Mouse (Mus musculus) hindbrain, embryonic 16.5 days (tissue): ENCODE measurements around the gene 1700018B08Rik. TPM values are rescaled to one million over a fixed set of nuclear protein-coding genes. Genes with fewer than 3 reads are reported as not detected.

Experiments used
- ATAC-seq: fragments of 200-750 bp; cut with Nextera tagmentation; 2 replicates; pipeline ENCODE4 v1.8.0; 2017; ENCODE audit warnings: moderate TSS enrichment, moderate library complexity
- H3K27ac ChIP-seq: fragments of 300-500 bp; sonication (generic); 2 replicates; pipeline ENCODE4 v1.5.1; 2014; ENCODE audit warnings: low read depth, mild to moderate bottlenecking, control low read depth, low read length, moderate library complexity
- H3K27me3 ChIP-seq: fragments of 300-500 bp; sonication (generic); replicated peaks from 2 replicates; pipeline ENCODE4 v1.6.1; 2014; ENCODE audit warnings: low read length; ENCODE audit not compliant: control insufficient read depth, insufficient read depth
- H3K36me3 ChIP-seq: fragments of 300-500 bp; sonication (generic); 2 replicates; pipeline ENCODE4 v1.6.1; 2014; ENCODE audit warnings: mild to moderate bottlenecking, low read length, moderate library complexity, mixed read lengths; ENCODE audit not compliant: control insufficient read depth, insufficient read depth
- H3K4me1 ChIP-seq: fragments of 300-500 bp; sonication (generic); 2 replicates; pipeline ENCODE4 v1.6.1; 2014; ENCODE audit warnings: low read depth, low read length; ENCODE audit not compliant: control insufficient read depth, insufficient read depth
- H3K4me2 ChIP-seq: fragments of 300-500 bp; sonication (generic); 2 replicates; pipeline ENCODE4 v1.6.1; 2014; ENCODE audit warnings: mild to moderate bottlenecking, low read length, control low read depth, moderate library complexity
- H3K4me3 ChIP-seq: fragments of 300-500 bp; sonication (generic); 2 replicates; pipeline ENCODE4 v1.5.1; 2014; ENCODE audit warnings: mild to moderate bottlenecking, low read length, control low read depth, moderate library complexity
- H3K9ac ChIP-seq: fragments of 300-500 bp; sonication (generic); 2 replicates; pipeline ENCODE4 v1.6.1; 2014; ENCODE audit warnings: low read depth, mild to moderate bottlenecking, control low read depth, low read length, moderate library complexity
- H3K9me3 ChIP-seq: fragments of 300-500 bp; sonication (generic); 2 replicates; pipeline ENCODE4 v1.6.1; 2014; ENCODE audit warnings: mild to moderate bottlenecking, low read length, moderate library complexity; ENCODE audit not compliant: control insufficient read depth
- WGBS: fragments of 180-500 bp; shearing (Covaris S2); extraction: QIAGEN DNeasy Blood & Tissue Kit; methylation state at CpG from one replicate; pipeline ENCODE4 v1.1.7; 2014; 5-methylcytosine and 5-hydroxymethylcytosine counted together
- polyA plus RNA-seq: library from polyadenylated mRNA; unstranded; fragments of >200 nt; fragmentation: Nextera tagmentation; extraction: Ambion mirVana; gene quantifications from 2 replicates; pipeline ENCODE4 v1.2.1, GENCODE M21; 2015

Gene 1700018B08Rik
- polyA plus RNA-seq, result not detected in 2 replicates

DNA sequence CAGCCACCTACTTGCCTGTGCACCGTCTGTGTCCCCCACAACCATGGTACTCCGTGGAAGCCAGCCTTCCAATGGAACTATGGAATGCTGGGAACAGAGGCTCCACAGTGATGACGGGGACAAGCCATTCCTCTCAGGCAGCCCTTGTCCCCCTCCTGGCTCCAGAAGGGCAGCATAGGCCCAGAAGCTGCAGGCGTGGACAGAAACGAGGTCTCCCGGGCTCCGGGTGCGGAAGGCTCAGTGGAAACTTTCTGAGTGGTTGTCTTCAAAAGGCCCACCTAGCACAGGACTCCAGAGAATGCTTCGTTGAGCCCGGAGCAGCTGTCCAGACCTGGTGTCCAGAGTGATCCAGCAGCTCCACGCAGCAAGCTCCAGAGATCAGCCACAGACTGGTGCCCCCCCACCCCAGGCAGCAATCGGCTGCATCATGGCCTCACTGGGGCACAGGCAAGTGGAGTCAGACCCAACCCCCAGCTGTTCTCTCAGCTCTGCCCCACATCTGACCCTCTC is at the start of gene 1700018B08Rik:
1700018B08Rik (minus strand) TSS at position 45 of the 510 bp plus-strand sequence.
- Histone ChIP-seq H3K4me2 (no peak within 1 kb of the TSS), H3K36me3 (no peaks in the 10 kb centered on the region), H3K9ac (no peak within 1 kb of the TSS), H3K27ac (no peak within 1 kb of the TSS), H3K27me3 (no peaks in the 10 kb centered on the region), H3K4me1 (no peaks in the 10 kb centered on the region), H3K4me3 (no peak within 1 kb of the TSS), H3K9me3 (0 out of 2 replicates have a peak, but pooled peaks cover 3% of the 10 kb centered on the region)
- ATAC-seq, result no peak
- WGBS, result 87% methylated on average over 12 of the region's 12 CpGs

- 88% methylated on average over 5 of the region's 5 CpGs for WGBS
- no peak for ATAC-seq
- no peak overlapping the region for H3K4me3 ChIP-seq
- H3K9me3 ChIP-seq, result no peaks in the 10 kb centered on the region
- H3K4me2 ChIP-seq, result no peak overlapping the region
- H3K4me1 ChIP-seq, result peaks cover 23% of the 10 kb centered on the region
- H3K36me3 ChIP-seq, result peaks cover 16% of the 10 kb centered on the region
- H3K27me3 ChIP-seq, result no peaks in the 10 kb centered on the region
- H3K27ac ChIP-seq, result no peak overlapping the region
- no peak overlapping the region for H3K9ac ChIP-seq
Observed at GRCm38 (mm10) chr8:121593293-121593692, 49.2 kb upstream of the 1700018B08Rik start.

DNA sequence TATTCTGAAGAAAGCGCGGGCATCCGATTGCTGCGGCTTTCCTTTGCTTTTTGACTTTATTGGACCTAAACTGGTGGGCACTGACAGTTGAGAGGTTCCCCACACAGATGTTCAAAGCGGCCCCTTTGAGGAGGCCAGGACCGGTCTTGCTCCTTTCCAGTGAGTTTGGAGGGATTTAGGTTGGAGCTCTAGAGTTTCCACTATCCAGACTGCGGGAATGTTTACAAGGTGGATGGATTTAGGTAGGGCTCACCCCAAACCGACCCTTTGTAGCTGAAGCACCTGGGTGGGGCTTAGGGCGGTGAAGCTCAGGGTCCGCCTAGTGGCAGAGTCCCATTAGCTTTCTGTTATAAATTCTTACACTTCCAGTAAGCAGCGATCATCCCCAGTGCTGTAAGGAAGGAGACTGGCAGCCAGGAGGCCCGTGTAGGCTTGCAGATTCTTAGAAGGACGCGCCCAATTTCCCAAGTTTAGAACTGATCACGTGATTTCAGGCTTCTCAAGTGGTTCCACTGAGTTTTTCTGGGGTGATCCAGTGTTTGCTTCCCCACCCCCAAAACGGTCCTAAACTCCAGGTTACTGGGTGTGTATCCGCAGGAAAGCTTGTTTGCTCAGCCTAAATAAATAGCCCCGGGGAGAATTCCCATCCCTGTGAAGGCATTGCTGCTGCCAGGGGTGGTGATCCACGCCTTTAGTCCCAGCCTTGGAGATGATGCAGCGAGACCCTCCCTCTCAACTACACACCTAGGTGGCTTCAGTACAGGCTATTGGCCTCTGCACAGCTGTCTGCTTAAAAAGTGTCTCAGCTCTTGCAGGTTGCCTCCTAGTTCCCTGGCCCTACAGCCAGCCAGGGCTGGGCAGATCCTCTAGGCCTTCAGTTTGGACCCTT is 47.3 kb upstream of the 1700018B08Rik start:
- peak overlapping the region; percentile 86 for H3K9ac ChIP-seq
- H3K4me3 ChIP-seq, result peak overlapping the region; percentile 96
- peaks cover 23% of the 10 kb centered on the region for H3K4me1 ChIP-seq
- WGBS, result 19% methylated on average over 20 of the region's 20 CpGs
- 0 out of 2 replicates have a peak, but pooled peaks have one; percentile 1 for ATAC-seq
- no peaks in the 10 kb centered on the region for H3K9me3 ChIP-seq
- H3K27ac ChIP-seq, result peak overlapping the region; percentile 76
- peak overlapping the region; percentile 98 for H3K4me2 ChIP-seq
- H3K27me3 ChIP-seq, result no peaks in the 10 kb centered on the region
- H3K36me3 ChIP-seq, result peaks cover 9% of the 10 kb centered on the region

DNA sequence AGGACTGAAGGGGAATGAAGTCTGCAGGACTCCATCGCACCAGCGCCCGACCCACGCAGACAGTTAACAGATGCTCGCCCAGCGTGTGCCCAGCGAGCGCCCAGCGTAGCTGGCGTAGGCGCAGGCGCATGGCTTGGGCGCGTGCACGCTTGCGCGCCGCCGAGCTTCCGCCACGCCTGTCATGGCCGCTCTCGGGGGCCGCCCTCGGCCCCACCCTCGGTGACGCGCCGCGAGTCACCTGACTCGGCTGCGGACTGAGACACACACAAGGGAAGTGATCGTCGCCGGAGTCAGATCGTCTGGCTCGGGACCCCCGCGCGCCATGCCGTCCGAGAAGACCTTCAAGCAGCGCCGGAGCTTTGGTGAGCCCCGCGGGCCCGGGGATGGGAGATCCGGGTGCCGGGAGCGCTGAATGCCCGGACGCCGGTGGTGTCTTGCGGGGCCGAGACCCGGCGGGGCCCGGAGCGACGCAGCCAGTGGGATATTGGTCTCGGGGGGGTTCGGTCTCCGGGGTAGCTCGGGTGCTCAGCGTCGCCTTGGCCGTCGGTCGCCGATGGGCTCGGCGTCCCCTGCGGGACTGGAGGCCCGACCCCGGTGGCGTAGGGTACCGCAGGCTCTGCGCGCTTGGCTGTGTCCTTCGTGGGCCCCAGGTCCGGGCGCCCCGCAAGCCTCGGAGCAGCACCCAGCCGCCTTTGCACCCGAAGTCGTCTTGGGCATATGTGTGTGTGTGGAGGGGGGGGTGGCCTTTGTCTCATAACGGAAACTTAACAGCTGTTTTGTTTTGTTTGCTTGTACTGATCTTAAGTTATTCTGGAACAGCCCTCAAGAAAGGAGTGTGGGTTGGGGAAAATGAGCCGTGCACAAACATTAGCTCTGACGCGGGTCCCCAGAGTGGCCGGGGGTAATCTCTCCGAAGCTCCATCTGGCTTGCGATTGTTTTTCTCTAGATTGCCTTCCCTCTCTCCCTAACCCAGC is 46.4 kb upstream of the 1700018B08Rik start, which contains the start of gene Map1lc3b:
Map1lc3b (plus strand) TSS at position 159 of the 975 bp plus-strand sequence.
- peaks cover 23% of the 10 kb centered on the region for H3K4me1 ChIP-seq
- peak within 1 kb of the TSS; percentile 86 for H3K9ac ChIP-seq
- ATAC-seq, result peak; percentile 86
- peak within 1 kb of the TSS; percentile 82 for H3K27ac ChIP-seq
- under 1% methylated on average over 93 of the region's 94 CpGs for WGBS
- no peaks in the 10 kb centered on the region for H3K9me3 ChIP-seq
- peaks cover 4% of the 10 kb centered on the region; the same call in 1 of the 2 replicates for H3K36me3 ChIP-seq
- no peaks in the 10 kb centered on the region for H3K27me3 ChIP-seq
- H3K4me3 ChIP-seq, result peak within 1 kb of the TSS; percentile 96
- peak within 1 kb of the TSS; percentile 98 for H3K4me2 ChIP-seq

- no peak overlapping the region for H3K9ac ChIP-seq
- no peaks in the 10 kb centered on the region; the same call in 1 of the 2 replicates for H3K36me3 ChIP-seq
- no peak for ATAC-seq
- H3K27me3 ChIP-seq, result no peaks in the 10 kb centered on the region
- H3K4me1 ChIP-seq, result peaks cover 23% of the 10 kb centered on the region
- no peaks in the 10 kb centered on the region for H3K9me3 ChIP-seq
- H3K4me2 ChIP-seq, result no peak overlapping the region
- 43% methylated on average over 2 of the region's 2 CpGs for WGBS
- H3K4me3 ChIP-seq, result no peak overlapping the region
- H3K27ac ChIP-seq, result peak overlapping the region; percentile 82; the same call in 1 of the 2 replicates
Observed at GRCm38 (mm10) chr8:121589205-121589726, 45.1 kb upstream of the 1700018B08Rik start.

DNA sequence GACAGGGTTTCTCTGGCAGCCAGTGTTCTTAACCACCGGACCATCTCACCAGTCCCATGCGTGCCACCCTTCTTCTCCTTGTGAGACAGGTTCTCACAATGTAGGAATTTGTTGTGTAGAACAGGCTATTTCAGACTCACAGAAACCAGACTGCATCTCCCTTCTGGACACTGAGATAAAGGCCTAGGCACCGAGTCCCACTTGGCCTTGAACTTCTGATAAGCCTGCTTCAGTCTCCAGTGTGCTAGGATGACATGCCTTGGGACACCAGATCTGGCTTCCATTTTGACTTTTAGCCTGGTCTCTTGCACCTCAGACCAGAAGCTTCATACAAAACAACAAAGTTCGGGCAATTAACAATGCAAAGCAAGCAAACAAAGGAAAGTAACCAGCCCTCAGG is 44.6 kb upstream of the 1700018B08Rik start:
- Histone ChIP-seq H3K9ac (no peak overlapping the region), H3K4me2 (no peak overlapping the region), H3K4me1 (peaks cover 23% of the 10 kb centered on the region), H3K27me3 (no peaks in the 10 kb centered on the region), H3K9me3 (no peaks in the 10 kb centered on the region), H3K4me3 (no peak overlapping the region), H3K27ac (no peak overlapping the region), H3K36me3 (no peaks in the 10 kb centered on the region; the same call in 1 of the 2 replicates)
- ATAC-seq, result no peak
- WGBS, result 89% methylated on average over 4 of the region's 4 CpGs

DNA sequence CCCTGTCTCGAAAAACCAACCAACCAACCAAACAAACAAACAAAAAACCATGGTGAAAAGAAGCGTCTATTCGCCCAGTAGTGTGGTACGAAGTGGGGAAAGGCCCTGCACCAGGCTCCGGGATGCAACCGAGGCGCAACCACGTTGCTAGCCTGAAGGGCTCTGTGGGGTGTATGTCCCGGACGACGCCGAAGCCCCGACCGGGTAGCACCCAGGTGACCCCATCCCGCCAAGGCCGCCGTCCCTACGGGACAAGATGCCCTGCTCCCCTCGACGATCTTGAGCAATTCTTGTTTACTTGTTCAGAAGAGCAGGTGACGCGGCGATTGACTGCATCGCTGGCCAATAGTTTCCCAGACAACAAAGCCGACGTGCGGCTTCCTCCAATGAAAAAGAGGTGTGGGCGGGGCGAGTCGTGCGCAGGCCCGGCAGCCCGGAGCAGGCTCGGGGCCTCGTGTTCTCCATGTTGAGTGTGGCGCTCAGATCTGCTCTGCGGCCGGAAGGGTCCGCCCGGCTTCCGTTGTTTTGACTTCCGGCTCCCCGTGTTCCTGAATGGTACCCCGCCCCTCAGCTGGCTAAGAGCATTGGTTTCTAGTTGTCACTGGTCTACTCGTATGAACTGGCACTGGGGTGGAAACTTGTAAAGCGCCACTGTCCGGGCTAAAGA is 41.2 kb upstream of the 1700018B08Rik start:
- Histone ChIP-seq H3K9ac (peak overlapping the region; percentile 72), H3K9me3 (no peaks in the 10 kb centered on the region), H3K27me3 (no peaks in the 10 kb centered on the region), H3K27ac (peak overlapping the region; percentile 66), H3K4me2 (peak overlapping the region; percentile 71), H3K36me3 (no peaks in the 10 kb centered on the region), H3K4me1 (peaks cover 5% of the 10 kb centered on the region), H3K4me3 (peak overlapping the region; percentile 58)
- ATAC-seq, result peak; percentile 96
- WGBS, result under 1% methylated on average over 47 of the region's 47 CpGs

DNA sequence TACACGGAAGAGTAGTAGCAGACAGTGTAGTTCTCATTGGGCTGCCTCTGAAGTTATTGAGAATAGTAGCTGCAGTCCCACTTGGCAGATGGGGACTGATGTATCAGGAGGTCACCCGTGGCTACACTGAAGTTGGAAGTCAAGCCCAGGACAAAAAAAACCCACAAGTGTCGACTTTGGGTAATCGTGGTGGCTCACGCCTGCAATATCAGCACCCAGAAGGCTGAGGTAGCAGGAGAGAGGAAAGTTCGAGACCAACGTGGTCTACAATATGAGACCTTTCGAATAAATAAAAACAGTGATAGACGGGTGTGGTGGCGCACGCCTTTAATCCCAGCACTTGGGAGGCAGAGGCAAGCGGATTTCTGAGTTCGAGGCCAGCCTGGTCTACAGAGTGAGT is 40.6 kb upstream of the 1700018B08Rik start:
- H3K27ac ChIP-seq, result peak overlapping the region; percentile 66; the same call in 1 of the 2 replicates
- no peaks in the 10 kb centered on the region for H3K27me3 ChIP-seq
- H3K9me3 ChIP-seq, result no peaks in the 10 kb centered on the region
- H3K4me2 ChIP-seq, result peak overlapping the region; percentile 68
- H3K36me3 ChIP-seq, result no peaks in the 10 kb centered on the region
- H3K9ac ChIP-seq, result no peak overlapping the region; the same call in 1 of the 2 replicates
- peaks cover 4% of the 10 kb centered on the region for H3K4me1 ChIP-seq
- no peak for ATAC-seq
- 54% methylated on average over 13 of the region's 13 CpGs for WGBS
- peak overlapping the region; percentile 58 for H3K4me3 ChIP-seq
